Mouse (Mus musculus): ENCODE results near the gene Hyal3.

The Hyal3 gene

DNA sequence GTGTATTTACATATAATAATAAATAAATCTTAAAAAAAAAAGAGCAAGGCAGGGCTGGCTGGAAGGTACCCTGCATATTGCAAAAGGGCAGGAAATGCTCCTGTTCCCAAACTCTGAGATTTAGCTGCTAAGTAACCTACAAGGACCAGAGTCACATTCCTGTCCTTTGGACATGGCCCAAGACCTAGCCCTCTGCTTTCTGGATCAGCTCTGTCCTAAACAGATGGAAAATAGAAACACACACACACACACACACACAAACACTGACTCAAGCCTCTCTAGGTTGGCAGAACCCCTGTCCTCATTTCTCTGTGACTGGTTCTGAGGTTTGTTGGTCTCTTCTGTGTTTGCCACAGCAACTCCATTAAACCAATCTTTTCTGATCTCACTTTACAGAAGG, 40.3 kb downstream of the Hyal3 start:
- no peak for DNase-seq

DNA sequence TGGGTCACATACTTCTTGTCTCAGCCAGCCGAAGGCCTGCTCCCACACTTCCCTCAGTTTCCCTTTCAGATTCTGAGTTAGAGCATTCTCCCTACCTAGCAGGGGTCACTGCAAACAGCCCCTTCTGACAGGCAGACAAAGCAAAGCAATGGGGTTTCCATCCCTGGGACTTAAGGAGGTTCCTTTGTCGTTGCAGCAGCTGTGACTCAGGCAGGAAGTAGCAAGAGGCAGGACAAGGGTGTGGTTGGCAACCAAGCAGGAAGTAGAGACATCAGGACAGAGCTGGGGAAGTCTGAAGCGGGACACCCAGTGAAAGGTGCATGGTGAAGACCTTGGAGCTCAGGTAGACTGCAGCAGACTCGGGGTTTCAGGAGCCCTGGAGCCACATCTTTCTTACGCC, 43.9 kb downstream of the Hyal3 start:
- DNase-seq: peak; percentile 69

DNA sequence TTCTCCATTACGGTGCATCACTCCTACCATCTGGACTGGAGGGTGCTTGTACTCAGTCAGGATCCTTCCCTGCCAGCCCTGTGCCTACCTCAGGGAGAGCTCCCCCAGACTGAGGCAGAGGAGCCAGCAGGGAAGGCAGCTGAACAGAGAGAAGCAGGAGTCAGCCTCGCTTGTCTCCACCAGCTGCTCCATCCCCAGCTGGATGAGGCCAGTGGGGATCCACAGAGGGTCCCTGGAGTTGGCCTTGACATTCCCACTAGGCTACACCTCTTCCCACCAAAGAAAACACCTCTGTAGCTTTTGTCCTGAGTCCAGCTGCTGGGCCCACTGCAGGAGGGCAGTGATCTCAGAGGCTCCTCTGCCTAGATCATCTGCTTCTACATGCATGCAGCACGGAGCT, 44.3 kb downstream of the Hyal3 start:
- no peak for DNase-seq

DNA sequence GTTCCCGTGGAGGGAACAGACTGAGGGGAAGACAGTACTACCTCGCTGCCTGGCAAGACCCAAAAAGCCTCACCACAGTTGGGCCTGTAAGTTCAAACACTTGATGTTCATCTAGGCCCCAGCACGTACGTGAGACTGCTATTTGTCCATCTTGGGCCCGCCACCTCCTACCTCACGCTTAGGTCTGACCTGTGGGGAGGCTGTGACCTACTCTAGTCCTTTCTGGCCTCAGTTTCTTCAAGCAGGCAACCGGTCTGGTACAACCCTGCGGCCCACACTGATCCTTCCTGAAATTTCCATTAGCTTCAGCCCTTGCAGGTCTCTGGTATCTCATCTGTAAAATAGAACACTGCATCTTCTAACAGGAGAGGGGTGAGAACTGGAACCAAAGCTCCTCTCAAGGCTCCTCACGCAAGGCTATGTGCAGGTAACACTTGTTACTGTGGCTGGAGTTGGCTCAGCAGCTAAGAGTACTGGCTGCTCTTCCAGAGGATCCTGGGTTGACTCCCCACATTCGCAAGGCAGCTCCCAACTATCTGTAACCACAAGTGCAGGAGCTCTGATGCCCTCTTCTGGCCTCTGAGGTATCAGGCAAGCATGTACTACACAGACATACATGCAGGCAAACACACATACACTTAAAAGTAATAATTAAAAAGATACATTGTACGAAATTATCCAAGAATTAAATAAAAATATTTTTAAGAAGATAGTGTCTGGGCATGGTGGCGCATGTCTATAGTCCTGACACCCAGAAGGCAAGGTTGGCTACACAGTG, 44.9 kb downstream of the Hyal3 start:
- peak; percentile 40 for DNase-seq

DNA sequence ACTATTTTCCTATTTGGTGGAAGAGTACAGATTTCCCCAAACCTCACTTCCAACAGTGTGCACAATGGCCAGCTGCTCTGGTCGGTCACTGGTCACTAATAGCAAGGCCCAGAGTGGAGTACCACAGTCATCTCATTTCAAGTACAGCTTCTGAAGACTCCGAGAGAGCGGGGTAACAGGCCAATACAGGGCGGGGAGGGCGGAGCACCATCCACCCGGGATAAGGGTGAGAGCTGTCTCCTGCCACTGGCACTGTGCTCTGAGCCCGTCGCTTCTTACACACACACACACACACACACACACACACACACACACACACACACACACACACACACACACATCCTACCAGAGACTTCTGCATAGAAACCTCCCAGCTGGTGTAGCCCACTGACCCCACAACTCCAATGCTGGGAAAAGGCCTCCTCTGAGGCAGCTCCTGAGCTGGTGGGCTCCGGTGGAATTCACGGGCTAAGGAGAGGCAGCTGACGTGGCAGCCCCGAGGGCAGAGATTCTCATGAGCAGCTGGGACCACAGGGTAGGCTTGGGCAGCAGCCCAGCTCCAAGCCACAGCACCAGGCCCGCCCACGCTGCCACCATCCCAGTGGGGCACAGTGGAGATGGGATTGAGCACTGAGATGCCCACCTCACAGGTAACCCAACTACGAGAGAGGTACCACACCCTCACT, 45.7 kb downstream of the Hyal3 start:
- no peak for DNase-seq

DNA sequence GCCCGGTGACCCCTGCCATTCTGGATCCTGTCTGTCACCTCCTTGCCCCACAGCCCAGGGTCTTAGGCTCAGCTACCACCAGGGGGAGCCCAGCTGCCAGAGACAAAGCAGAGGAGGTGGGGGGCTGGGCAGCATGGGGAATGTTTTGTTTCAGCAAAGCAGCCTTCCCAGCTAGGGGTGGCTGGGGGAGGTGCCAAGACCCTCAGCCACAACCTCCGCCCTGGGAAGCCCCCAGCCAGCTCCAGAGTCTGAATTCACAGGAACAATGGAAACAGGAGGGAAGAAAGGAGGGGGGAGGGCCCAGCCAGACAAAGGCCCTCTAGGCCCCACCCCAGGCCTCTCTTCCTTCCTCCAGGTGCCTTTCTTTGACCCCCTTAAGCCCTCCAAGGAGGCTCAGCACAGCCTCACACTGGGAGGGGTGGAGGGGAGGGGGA, 46.2 kb downstream of the Hyal3 start:
- peak; percentile 95 for DNase-seq

DNA sequence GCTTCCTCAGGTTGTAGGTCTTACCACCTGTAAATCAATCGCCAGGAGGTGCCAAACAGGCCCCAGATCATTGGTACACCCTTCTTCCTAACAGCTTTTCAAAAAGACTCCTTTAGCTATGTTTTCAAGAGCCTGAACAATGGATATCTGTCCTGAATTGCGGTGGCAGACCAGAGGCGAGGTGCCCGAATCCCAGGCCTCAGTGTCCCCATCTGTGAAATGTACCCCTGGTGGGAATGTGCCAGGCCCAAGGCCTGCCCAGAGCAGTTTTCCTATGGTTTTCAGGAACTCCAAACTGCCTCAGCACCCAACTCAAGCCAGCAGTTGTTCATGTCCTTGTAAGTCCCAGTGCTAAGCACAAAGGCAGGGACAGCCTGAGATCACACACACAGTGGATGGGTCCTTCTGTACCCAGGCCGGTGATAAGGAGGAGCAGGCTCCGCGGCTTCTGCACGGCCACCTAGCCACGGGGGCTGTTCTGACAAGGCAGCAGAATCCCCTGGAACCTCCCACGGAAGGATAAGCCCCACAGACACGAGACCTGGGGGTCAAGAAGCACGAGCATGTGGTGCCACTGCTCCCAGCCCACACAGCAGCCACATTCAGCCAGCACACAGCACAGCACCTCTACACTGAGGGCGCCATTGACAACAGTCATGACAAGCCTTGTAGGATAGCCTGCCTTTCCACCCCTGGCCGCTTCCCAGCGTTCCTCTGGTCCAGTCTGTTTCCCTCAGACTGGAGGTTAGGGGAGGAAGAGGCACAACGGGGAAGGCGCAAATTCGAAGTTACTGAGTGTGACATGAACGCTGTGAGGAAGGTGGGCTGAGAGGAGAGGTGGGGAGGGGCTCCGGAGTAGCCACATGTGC, 47.0 kb downstream of the Hyal3 start:
- DNase-seq: no peak

DNA sequence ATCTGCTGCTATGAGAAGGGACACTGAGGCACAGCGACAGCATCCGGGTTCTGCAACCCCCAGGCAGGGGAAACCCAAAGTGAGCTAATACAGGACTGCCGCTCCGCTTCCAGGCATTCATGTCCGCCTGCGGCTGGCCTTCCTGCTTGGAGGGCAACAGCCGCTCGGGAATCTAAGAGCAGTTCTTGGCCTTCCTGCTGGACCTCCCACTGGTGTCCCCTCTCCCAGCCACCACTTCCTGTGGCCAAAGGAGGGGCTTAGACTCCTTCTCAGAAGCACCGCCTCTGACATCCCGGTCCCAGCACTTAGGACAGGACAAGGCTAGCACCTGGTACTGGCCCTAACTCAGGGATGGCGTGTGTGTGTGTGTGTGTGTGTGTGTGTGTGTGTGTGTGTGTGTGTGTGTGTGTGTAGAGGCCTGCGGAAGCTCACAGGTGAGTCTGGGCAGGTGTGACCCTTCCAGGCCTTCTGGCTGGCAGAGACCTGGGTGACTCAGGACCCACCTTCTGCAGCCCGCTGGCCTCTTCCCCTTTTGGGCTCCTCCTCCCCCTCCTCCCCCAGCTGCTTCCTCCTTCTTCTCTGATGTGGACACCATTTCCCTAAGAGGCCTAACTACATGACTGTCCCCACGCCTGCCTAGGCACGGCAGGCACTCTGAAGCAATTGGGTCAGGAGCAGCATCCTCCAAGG, 48.2 kb downstream of the Hyal3 start:
- DNase-seq: no peak

DNA sequence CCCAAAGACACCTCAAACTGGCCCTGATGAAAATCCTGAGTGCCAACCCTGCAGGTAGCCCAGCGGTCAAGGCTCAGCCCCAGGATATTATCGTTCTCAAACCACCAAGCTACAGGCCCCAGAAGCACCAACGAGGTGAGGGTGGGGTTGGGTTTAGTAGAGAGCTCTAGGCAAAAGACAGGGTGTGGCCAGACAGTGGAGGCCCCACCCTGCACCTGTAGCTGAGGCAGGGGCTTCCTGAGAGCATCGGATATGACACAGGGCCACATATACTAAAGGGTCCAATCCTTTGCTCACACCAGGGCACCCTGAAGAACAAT, 48.8 kb downstream of the Hyal3 start:
- DNase-seq: peak; percentile 46

DNA sequence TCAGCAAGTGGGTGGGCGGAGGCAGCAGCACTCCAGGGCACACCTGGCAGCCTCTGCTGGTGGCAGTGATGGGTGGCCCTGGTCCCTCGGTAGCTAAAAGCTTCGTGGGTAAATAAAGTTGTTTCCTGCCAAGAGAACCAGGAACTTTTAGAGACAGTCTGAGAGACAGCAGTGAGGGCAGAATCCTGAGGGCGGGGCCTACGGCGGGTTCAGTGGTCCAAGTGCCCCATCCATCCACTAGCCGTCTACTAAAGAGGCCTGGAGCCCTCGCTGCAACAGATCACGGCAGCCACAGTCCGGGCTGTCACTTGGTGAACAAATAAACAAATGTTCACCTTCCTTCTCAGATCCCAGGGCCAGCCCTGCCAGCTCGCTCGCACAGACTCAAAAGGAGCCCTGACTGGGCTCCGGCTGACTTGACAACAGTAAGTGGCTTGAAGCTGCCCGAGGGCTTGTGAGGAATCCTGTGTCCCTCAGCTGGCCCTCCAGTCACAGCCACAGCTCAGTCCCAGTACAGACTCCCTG, 49.3 kb downstream of the Hyal3 start:
- DNase-seq: peak; percentile 71

DNA sequence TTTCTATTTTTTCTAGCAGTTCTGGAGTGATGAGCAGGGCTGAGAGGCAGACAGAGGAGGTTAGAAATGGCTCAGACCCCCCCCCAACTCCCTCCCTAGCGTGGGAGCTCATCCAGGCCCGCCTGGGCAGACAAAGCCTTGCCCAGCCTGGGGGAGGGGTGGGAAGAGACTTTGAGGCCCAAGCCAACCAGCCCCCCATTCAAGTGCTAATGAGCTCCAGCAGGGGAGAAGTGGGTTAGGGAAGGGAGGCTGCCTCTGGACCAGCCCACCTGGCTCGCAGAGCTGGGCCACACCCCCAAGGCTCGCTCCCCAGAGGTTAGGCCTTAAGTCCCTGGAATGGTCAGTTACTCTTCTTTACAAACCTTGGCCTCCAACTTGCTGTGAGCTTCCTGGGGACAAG, 50.0 kb downstream of the Hyal3 start:
- DNase-seq: no peak

DNA sequence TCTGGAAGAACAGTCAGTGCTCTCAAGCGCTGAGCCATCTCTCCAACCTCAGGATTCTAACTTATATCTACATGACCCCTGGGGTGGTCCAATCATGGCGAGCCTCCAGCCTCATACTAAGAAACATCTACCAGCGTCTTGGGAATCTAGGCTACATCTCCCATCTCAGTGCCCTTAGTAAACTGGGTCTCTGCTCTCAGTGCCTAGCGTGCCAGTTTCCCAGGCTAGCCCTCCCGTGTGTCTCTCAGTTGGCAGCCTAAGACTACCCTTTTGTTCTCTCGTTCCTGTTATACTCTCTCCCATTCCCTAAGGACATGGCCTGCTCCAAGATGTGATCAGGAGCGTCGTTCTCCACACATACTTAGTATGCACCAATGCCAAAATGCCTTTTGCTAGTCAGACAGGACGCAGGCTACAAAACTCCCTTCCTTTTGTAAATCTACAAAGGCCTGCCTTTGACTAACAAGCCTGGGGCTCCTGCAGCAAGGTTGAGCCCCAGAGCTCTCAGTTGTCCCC, 50.8 kb downstream of the Hyal3 start:
- no peak for DNase-seq

DNA sequence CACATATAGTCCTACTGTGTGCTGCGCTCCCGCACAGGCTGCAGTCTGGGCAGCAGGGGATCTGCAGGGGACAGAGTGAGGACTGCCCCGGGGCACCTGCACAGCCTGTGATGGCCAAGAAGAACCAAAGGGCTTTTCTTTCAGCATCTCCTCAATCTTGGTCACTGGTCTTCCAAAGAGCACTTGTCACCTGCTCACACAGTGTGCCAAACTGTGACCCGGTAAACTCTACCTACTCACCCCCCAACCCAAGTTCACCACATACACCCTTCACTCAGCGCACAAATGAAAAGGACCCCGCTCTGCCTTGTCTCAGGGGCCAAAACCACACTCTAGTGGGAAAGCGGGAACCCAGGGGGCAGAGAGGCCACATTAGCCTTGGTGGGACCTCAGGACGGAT, 51.2 kb downstream of the Hyal3 start:
- DNase-seq: no peak

DNA sequence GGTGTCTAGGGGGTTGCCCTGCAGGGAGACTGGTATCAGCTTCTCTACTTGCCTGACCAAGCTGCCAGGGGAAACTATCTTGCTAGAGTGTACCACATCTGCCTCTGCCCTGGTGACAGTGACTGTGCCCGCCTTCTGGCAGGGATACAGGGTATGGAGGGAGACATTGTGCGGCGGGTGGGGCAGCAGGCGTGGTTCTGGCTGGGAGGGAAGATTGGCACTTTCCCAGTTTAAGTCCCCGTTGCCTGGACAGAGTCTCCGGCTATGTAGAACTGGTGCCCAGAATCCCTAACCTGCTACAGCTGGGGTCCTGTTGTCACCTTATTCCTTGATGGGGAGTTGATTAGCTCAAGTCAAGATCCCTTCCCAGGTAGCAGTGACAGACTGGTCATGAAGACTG, 51.9 kb downstream of the Hyal3 start:
- peak; percentile 33 for DNase-seq

DNA sequence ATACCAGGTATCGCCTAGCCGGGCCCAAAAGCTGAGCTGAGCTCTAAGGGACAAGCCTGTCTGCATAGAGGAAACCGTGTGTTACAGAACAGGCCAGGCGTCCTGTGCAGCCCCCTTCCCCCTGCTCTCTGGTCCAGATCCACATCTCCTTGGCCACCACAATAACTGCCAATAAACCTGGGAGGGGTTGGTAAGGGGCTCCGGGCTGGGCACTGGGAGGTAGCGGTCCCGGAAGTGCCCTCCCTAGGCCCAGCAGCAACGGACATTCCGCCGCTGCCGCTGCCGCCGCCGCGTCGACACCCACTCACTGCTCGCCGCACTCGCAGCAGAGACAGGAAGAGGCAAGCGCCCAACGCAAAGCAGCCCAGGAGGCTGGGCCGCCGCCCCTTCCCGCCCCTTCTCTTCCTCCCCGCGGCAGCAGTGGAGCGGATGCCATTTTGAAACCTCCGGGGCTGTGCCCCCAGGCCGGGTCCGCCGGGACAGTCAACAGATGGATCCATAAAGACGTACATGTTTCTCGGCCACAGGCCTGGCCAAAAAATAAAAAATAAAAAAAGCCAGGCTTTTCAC, 52.6 kb downstream of the Hyal3 start:
- peak; percentile 91 for DNase-seq

DNA sequence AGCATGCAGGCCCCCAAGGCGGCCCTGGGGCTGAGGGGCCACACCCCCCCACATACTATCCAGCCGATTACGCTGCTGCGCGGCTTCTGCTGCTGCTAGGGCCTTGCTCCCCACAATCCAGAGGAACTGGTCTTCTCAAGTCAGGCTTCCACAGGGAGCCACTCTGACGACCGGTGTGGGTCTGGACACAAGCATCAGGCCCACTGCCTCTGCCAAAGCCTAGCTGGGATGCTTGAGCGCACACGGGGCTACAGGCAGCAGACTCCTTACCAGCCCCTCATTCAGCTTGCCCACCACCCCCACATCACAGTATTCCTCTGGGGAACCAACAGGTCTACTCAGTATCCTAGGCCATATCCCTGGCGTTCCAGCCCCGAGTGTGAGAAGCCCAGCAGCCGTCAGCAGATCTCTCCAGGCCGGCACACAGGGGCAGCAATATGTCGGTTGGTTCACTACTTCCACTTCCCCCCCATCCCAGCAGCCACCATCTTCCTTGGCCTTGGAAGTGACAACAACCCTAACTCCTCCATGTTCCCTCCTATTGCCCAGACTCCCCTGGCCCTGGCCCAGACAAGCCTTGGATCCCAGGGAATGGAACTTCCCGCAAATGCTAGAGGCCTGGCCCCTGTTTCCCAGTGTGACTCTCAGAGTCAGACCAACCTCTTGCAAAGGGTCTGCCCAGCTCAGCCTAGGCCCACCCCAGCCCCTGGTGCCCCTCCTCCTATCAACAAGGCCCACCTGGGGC, 53.2 kb downstream of the Hyal3 start:
- DNase-seq: peak; percentile 65

DNA sequence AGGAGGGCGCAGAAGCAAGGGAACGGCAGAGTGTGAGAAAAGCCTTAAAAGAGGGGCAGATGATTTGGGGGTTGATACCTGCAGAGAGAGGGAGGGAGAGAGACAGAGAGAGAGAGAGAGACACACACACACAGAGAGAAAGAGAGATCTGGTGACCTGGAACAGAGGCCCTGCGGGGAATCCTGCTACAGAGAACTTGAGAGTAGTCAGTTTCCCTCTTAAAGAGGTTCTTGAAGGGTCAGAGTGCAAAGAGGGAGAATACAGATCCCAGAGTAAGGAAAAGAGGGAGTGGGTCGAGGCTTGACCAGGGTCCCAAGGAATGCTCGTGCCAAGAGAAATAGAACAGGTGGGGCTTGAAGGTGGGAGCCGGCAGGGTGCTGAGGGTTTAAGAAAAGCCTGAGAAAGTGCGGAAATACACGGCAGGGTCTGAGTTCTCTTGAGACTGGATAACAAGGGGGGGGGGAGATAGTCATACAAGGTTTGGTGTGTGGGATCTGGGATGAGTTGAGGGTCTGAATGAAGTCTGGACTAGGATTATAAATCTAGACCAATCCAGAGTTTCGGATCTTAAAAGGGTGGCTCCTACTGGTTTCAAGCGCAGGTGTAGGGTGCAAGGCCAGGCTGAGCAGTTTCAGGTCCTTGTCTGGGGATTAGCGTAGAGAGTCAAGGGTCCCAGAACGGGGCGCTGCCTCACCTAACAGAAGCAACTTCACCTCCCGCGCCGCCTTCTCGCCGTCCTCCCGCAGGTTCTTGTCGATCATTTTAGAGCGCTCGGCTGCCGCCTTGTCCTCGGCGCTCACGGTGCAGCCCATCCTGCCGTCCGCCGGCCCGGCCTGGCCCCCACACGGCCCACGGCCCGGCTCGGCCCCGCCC, 54.0 kb downstream of the Hyal3 start:
- peak; percentile 64 for DNase-seq

DNA sequence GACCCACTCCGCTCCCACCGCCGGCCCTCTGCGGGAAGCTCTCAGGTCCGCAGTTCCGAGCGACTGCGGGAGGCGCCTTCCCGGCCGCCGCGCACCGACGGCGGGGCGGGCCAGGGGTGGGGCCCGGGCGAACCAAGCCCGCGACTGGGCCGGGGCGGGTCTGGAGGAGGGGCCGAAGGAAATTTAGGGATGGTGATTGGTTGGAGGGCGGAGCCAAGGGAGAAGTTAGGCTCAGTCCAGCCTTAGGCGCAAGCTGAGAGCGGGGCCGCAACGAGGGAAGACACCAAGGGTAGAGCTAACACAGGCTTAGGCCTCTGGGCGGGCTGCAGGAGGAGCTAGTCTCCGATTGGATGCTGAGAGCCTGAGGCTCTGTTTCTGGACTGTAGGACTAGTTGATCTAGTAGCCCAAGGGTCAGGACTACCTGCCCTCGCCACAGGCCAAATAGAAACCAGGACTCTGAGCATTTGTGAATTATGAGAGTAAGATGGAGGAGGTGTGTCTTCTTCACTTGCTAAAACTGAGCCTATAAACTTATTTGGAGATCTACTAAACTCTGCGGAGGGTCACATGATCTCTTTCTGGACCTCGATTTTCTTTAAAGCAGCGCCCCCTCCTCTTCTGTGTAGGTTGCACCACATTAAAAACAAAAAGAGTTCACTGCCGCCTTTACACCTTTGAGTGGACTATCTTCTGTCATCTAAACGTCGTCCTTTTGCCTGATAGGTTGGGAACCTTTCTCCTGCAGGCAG, 54.8 kb downstream of the Hyal3 start, which contains the start of gene Gnai2:
Gene Gnai2 (minus strand): TSS at position 89 of the 750 bp plus-strand sequence.
- peak; percentile 98 for DNase-seq
